Mouse (Mus musculus): ENCODE results near the gene Rnf123. TPM values are rescaled to one million over a fixed set of nuclear protein-coding genes. Genes with fewer than 3 reads are reported as not detected.

Rnf123 gene
- polyA plus RNA-seq, 1 experiment, result 82.8 TPM

DNA sequence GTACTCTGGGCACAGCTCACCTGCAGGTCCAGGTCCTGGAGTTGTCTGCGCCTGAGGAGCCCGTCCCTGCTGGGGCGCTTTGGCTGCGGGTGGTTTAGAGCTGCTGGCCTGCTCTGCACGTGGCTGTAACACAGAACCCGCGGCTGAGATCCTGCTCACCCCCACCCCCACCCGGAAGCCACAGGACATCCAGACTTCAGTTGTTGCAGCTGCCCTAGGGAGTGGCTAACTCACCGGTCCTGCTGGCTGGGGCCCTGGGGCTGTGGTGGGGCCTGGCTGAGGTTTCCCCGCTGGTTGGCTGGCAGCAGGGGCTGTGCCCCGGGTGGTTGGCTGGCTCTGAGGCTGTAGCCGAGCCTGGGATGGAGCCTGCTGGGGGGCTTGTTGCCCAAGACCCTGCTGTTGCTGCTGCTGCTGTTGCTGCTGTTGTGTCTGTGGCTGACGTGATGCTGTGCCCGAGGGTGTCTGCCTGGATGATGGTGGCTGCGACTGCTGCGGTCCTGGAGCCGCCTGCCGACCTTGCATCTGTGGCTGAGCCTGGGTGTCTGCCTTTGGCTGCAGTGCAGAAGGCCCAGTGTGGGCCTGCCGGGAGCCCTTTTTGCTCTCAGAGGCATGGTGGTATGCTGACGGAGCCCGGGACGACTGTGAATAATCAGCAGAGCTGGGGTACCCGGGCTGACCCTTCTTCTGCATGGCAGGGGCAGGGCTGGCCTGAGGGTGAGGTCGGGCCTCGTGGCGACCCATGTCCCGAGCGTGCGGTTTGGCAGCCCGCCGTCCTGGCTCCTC is 21.8 kb upstream of the Rnf123 start:
- Histone ChIP-seq H3K27ac (ENCODE audit: control insufficient read depth, insufficient read depth, low read depth, low read length) (no peak overlapping the region), H3K36me3 (ENCODE audit: control insufficient read depth, insufficient read depth, low read length) (no peaks in the 10 kb centered on the region), H3K4me1 (ENCODE audit: control insufficient read depth, insufficient read depth, low read length) (peaks cover 12% of the 10 kb centered on the region), H3K27me3 (ENCODE audit: control insufficient read depth, insufficient read depth, low read length) (no peaks in the 10 kb centered on the region), H3K4me3 (ENCODE audit: control insufficient read depth, low read depth, low read length) (no peak overlapping the region)
- no peak for TF ChIP-seq POLR2A (IDR thresholded peaks at IDR 0.05; ENCODE audit: control insufficient read depth, low read depth, low read length)
- no peak for TF ChIP-seq CTCF (IDR thresholded peaks at IDR 0.05; ENCODE audit: control insufficient read depth, insufficient read depth, insufficient replicate concordance, low read depth, low read length)

DNA sequence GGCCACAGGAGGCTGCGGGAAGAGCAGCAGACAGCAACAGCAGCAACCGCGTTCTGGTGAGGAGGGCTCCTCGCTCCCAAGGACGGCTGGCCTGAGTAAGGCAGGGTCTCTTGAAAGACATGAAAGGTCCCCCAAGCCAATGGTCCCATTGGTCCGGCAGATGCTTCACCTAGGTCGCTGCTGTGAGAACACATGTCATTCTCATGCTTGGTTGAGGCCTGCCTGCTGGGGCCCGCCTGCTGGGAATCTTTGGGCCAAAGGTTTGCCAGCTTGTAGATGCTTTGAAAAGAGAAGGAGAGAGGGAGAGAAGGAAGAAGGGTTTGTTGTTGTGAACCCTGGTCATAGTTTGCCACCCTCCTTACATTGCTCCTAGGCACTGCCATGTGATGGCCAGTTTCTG is 16.5 kb upstream of the Rnf123 start:
- peaks cover 7% of the 10 kb centered on the region for H3K4me1 ChIP-seq (ENCODE audit: control insufficient read depth, insufficient read depth, low read length)
- no peak overlapping the region for H3K27ac ChIP-seq (ENCODE audit: control insufficient read depth, insufficient read depth, low read depth, low read length)
- no peak for TF ChIP-seq CTCF (IDR thresholded peaks at IDR 0.05; ENCODE audit: control insufficient read depth, insufficient read depth, insufficient replicate concordance, low read depth, low read length)
- H3K36me3 ChIP-seq (ENCODE audit: control insufficient read depth, insufficient read depth, low read length), result no peaks in the 10 kb centered on the region
- no peak overlapping the region for H3K4me3 ChIP-seq (ENCODE audit: control insufficient read depth, low read depth, low read length)
- H3K27me3 ChIP-seq (ENCODE audit: control insufficient read depth, insufficient read depth, low read length), result no peaks in the 10 kb centered on the region

DNA sequence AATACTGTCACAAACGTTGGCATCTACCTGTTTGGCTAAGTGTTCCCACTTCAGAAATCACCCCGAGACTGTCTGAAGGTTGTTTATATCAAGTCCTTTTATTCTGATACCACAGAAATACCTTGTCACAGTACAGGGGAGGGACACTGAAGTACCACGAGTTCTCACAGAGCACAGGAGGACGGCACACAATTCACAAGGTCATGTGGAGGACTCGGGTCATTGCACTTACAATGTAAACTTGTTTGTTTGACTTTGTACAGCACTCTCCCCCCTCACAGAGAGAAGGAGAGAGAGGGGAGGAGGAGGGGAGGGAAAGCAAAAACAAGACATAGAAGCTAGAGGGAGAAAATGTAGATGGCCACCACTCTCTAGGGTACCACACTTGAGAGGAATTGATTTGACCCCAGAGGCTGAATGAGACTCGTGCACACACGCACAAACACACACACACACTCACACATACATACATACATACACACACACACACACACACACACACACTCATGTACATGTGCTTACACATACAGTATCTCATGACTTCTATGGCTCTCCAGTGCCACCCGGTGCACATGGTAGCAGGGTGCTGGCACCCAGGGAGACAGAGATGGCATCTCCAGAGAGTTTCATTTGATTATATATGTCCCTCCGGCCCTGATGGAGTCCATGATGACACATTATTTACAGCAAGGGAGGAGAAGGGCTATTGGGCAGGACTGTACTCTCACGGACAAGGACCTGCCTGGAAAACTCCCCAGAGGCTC is 13.0 kb upstream of the Rnf123 start:
- H3K27ac ChIP-seq (ENCODE audit: control insufficient read depth, insufficient read depth, low read depth, low read length), result no peak overlapping the region
- TF ChIP-seq CTCF (IDR thresholded peaks at IDR 0.05; ENCODE audit: control insufficient read depth, insufficient read depth, insufficient replicate concordance, low read depth, low read length), result no peak
- no peak for TF ChIP-seq POLR2A (IDR thresholded peaks at IDR 0.05; ENCODE audit: control insufficient read depth, low read depth, low read length)
- H3K36me3 ChIP-seq (ENCODE audit: control insufficient read depth, insufficient read depth, low read length), result no peaks in the 10 kb centered on the region
- peaks cover 17% of the 10 kb centered on the region for H3K4me1 ChIP-seq (ENCODE audit: control insufficient read depth, insufficient read depth, low read length)
- H3K4me3 ChIP-seq (ENCODE audit: control insufficient read depth, low read depth, low read length), result no peak overlapping the region
- H3K27me3 ChIP-seq (ENCODE audit: control insufficient read depth, insufficient read depth, low read length), result no peaks in the 10 kb centered on the region

DNA sequence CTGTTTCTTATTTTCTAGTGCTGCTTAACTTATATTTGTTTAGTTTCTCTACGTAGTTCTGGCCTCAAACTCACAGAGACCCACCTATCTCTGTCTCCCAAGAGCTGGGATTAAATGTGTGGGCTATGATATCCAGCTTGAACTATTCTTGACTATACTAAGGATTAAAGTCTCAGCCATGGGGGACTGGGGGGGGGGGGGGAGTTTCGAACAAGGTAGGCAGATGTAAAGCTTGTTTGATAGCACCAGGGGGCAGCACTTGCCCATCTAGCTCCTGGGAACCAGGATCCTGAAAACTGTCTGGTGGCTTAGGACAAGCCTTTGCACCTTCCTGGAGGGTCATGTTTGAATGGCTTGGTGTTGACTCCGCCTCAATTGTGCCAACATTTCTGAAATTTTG is 12.4 kb upstream of the Rnf123 start:
- no peaks in the 10 kb centered on the region for H3K36me3 ChIP-seq (ENCODE audit: control insufficient read depth, insufficient read depth, low read length)
- H3K27ac ChIP-seq (ENCODE audit: control insufficient read depth, insufficient read depth, low read depth, low read length), result no peak overlapping the region
- TF ChIP-seq CTCF (IDR thresholded peaks at IDR 0.05; ENCODE audit: control insufficient read depth, insufficient read depth, insufficient replicate concordance, low read depth, low read length) (peak; percentile 59; the same call in 1 of the 2 replicates), POLR2A (IDR thresholded peaks at IDR 0.05; ENCODE audit: control insufficient read depth, low read depth, low read length) (no peak)
- no peaks in the 10 kb centered on the region for H3K27me3 ChIP-seq (ENCODE audit: control insufficient read depth, insufficient read depth, low read length)
- peaks cover 17% of the 10 kb centered on the region for H3K4me1 ChIP-seq (ENCODE audit: control insufficient read depth, insufficient read depth, low read length)
- H3K4me3 ChIP-seq (ENCODE audit: control insufficient read depth, low read depth, low read length), result no peak overlapping the region

DNA sequence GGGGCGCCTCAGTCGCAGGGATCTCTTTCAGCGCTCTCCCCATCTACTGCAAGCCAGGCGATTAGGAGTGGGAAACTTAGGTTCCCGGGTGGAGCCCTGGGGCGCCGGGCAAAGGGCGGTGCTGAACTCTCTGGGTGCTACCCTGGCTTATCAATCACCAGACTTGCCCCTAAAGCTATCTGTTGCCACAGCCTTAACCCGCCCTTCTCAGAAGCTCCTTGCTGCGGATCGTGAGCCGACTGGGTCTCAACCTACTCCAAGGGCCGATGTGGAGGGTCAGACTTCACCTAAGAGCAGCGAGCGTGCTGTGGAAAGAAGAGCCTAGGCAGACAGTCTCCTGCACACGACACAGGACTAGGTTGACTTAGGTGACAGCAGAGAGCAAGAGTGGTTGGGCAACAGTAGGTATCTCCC is 11.9 kb upstream of the Rnf123 start:
- TF ChIP-seq CTCF (IDR thresholded peaks at IDR 0.05; ENCODE audit: control insufficient read depth, insufficient read depth, insufficient replicate concordance, low read depth, low read length) (no peak), POLR2A (IDR thresholded peaks at IDR 0.05; ENCODE audit: control insufficient read depth, low read depth, low read length) (no peak)
- peak overlapping the region; percentile 65; the same call in 1 of the 2 replicates for H3K27ac ChIP-seq (ENCODE audit: control insufficient read depth, insufficient read depth, low read depth, low read length)
- no peaks in the 10 kb centered on the region for H3K36me3 ChIP-seq (ENCODE audit: control insufficient read depth, insufficient read depth, low read length)
- peaks cover 17% of the 10 kb centered on the region for H3K4me1 ChIP-seq (ENCODE audit: control insufficient read depth, insufficient read depth, low read length)
- no peaks in the 10 kb centered on the region for H3K27me3 ChIP-seq (ENCODE audit: control insufficient read depth, insufficient read depth, low read length)
- peak overlapping the region; percentile 91 for H3K4me3 ChIP-seq (ENCODE audit: control insufficient read depth, low read depth, low read length)

DNA sequence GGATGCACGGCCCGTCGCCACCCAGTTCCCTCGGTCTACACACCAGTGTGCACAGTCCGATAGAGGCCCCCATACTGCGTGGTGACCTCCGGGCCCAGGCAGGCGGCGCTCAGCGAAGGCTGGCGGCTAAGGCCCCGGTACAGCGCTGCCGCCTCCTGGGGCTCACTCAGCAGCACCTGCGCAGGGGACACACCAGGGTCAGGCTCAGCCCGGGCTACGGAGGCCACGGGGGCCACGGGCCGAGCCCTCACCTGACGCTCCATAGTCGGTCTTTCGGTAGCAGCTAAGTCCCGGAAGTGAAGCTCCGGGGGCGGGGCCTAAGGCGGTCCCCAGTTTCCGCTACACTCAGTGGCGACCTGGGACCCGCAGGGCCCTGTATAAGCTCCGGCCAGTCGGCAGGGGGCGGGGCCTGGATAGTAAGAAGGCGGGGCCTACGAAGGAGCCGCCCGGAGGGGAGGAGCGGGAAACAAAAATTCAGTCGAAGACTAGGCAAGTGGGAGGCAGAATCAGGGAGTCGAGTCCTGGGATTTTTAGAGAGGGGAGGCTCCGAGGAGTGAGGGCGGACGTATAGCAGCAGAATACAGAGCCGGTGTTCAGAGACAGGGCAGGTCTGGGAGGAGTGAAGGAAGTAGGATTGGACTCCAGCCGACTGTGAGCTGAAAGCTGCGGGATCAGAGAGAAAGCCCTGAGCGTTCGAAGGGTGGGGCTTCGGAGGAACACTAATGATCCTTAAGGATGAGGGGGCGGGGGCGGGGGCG is 11.2 kb upstream of the Rnf123 start, which contains the start of gene Apeh:
TSS of gene Apeh (minus strand) at position 423 of the 758 bp plus-strand sequence.
- Histone ChIP-seq H3K36me3 (ENCODE audit: control insufficient read depth, insufficient read depth, low read length) (no peaks in the 10 kb centered on the region), H3K27ac (ENCODE audit: control insufficient read depth, insufficient read depth, low read depth, low read length) (peak within 1 kb of the TSS; percentile 65), H3K27me3 (ENCODE audit: control insufficient read depth, insufficient read depth, low read length) (no peaks in the 10 kb centered on the region), H3K4me3 (ENCODE audit: control insufficient read depth, low read depth, low read length) (peak within 1 kb of the TSS; percentile 91), H3K4me1 (ENCODE audit: control insufficient read depth, insufficient read depth, low read length) (peaks cover 17% of the 10 kb centered on the region)
- no peak for TF ChIP-seq CTCF (IDR thresholded peaks at IDR 0.05; ENCODE audit: control insufficient read depth, insufficient read depth, insufficient replicate concordance, low read depth, low read length)
- TF ChIP-seq POLR2A (IDR thresholded peaks at IDR 0.05; ENCODE audit: control insufficient read depth, low read depth, low read length), result no peak

DNA sequence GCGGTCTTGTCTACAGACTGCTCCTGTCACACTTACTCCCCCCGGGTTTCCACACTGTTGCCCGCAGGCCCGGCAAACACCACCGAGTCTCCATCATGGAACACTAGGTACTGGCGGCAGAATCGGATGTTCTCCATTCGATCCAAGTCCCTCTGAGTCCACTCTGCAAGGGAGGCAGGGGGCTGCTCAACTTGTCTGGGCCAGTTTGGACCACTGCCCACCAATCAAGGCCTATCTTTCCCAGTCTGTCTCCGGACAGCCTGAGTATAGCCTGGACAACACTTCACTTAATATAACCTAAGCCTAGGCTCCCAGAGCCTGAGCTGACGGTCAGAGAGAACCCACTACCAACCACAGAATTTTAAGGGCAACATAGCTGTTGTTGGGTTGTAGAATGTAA is 10.4 kb upstream of the Rnf123 start:
- no peaks in the 10 kb centered on the region for H3K27me3 ChIP-seq (ENCODE audit: control insufficient read depth, insufficient read depth, low read length)
- no peak overlapping the region for H3K27ac ChIP-seq (ENCODE audit: control insufficient read depth, insufficient read depth, low read depth, low read length)
- no peaks in the 10 kb centered on the region for H3K36me3 ChIP-seq (ENCODE audit: control insufficient read depth, insufficient read depth, low read length)
- TF ChIP-seq POLR2A (IDR thresholded peaks at IDR 0.05; ENCODE audit: control insufficient read depth, low read depth, low read length) (no peak), CTCF (IDR thresholded peaks at IDR 0.05; ENCODE audit: control insufficient read depth, insufficient read depth, insufficient replicate concordance, low read depth, low read length) (no peak)
- peaks cover 17% of the 10 kb centered on the region for H3K4me1 ChIP-seq (ENCODE audit: control insufficient read depth, insufficient read depth, low read length)
- H3K4me3 ChIP-seq (ENCODE audit: control insufficient read depth, low read depth, low read length), result no peak overlapping the region
